Mouse (Mus musculus) kidney, adult 2 months (tissue): ENCODE measurements around the gene Mprip. TPM values are rescaled to one million over a fixed set of nuclear protein-coding genes. Genes with fewer than 3 reads are reported as not detected.

Source experiments
- DNase-seq: peaks from one replicate; pipeline ENCODE4 v3.0.0; 2021
- H3K27ac ChIP-seq: fragments of 200-500 bp; 2 replicates; pipeline ENCODE4 v1.5.1; 2012; ENCODE audit warnings: low read depth, low read length, control low read depth, inconsistent platforms; ENCODE audit not compliant: insufficient read depth
- H3K27me3 ChIP-seq: fragments of 200-500 bp; replicated peaks from 2 replicates; pipeline ENCODE4 v1.6.1; 2012; ENCODE audit warnings: mild to moderate bottlenecking, moderate library complexity, low read length, inconsistent platforms; ENCODE audit not compliant: control insufficient read depth, insufficient read depth
- H3K36me3 ChIP-seq: fragments of 200-500 bp; 2 replicates; pipeline ENCODE4 v1.6.1; 2012; ENCODE audit warnings: mild to moderate bottlenecking, moderate library complexity, low read length, inconsistent platforms; ENCODE audit not compliant: control insufficient read depth, insufficient read depth
- H3K4me1 ChIP-seq: fragments of 200-500 bp; 2 replicates; pipeline ENCODE4 v1.6.1; 2011; ENCODE audit warnings: low read length; ENCODE audit not compliant: control insufficient read depth, insufficient read depth
- H3K4me3 ChIP-seq: fragments of 200-500 bp; 2 replicates; pipeline ENCODE4 v1.5.1; 2011; ENCODE audit warnings: mild to moderate bottlenecking, low read depth, low read length, control low read depth; ENCODE audit not compliant: insufficient read depth
- CTCF ChIP-seq: fragments of 200-500 bp; conservative IDR thresholded peaks from 2 replicates; pipeline ENCODE4 v1.5.1; 2011; ENCODE audit warnings: low read depth, mild to moderate bottlenecking, control low read depth, low read length, moderate library complexity, mixed read lengths; ENCODE audit not compliant: insufficient read depth, insufficient read length
- POLR2A ChIP-seq: fragments of 200-500 bp; IDR thresholded peaks from one replicate; pipeline ENCODE4 v1.6.1; 2011; ENCODE audit warnings: low read depth, low read length, control low read depth
- WGBS: fragments of 180-500 bp; shearing (Covaris S2); methylation state at CpG from one replicate; pipeline ENCODE4 v1.1.7; 2018; 5-methylcytosine and 5-hydroxymethylcytosine counted together
- polyA plus RNA-seq: library from polyadenylated mRNA; depleted of rRNA; stranded (reverse); fragments of >200 nt; gene quantifications from 2 replicates; pipeline ENCODE4 v1.2.3, GENCODE M21; 2012

The Mprip gene
- polyA plus RNA-seq, 1 experiment: 115 TPM

- TF ChIP-seq CTCF: no peak
- no peak for TF ChIP-seq POLR2A
- peak; percentile 81 for DNase-seq
- peak overlapping the region; percentile 100 for H3K27ac ChIP-seq
- peaks cover 9% of the 10 kb centered on the region; the same call in 1 of the 2 replicates for H3K4me1 ChIP-seq
- under 1% methylated on average over 15 of the region's 15 CpGs for WGBS
- H3K36me3 ChIP-seq: no peaks in the 10 kb centered on the region
- no peaks in the 10 kb centered on the region for H3K27me3 ChIP-seq
- peak overlapping the region; percentile 80 for H3K4me3 ChIP-seq
Measured at GRCm38 (mm10) chr11:59809071-59809669, 148.1 kb downstream of the Mprip start.

GRCm38 (mm10) chr11:59809670-59810474, 148.8 kb downstream of the Mprip start, which contains the start of gene Flcn:
TSS of gene Flcn (minus strand) at chr11:59810016.
- peak within 1 kb of the TSS; percentile 80 for H3K4me3 ChIP-seq
- H3K4me1 ChIP-seq: peaks cover 9% of the 10 kb centered on the region; the same call in 1 of the 2 replicates
- no peaks in the 10 kb centered on the region for H3K36me3 ChIP-seq
- H3K27ac ChIP-seq: peak within 1 kb of the TSS; percentile 100
- DNase-seq: peak; percentile 91
- no peaks in the 10 kb centered on the region for H3K27me3 ChIP-seq
- under 1% methylated on average over 52 of the region's 52 CpGs for WGBS
- TF ChIP-seq POLR2A: peak; percentile 96
- TF ChIP-seq CTCF: no peak

DNA sequence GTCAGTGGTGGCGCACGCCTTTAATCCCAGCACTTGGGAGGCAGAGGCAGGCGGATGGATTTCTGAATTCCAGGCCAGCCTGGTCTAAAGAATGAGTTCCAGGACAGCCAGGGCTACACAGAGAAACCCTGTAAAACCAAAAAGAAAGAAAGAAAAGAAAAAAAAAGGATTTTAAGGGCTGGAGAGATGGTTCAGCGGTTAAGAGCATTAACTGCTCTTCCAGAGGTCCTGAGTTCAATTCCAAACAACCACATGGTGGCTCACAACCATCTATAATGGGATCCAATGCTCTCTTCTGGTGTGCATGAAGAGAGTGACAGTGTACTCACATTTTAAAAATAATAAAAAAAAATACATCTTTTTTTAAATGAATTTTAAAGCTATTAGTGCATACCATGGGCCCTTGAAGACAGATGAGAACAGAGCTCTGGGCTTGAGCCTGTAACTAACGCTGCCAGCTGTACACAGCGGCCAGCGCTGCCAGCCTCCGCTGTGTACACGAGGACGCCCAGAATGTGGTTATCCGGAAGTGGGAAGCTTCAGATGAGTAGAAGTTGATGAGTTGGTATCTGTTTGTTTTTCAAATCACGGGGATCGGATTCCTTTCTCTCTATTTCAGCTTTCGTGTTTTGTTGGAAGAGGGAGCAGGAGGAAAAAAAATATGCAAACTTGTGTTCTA, 149.5 kb downstream of the Mprip start:
- Histone ChIP-seq H3K36me3 (no peaks in the 10 kb centered on the region), H3K4me1 (peaks cover 9% of the 10 kb centered on the region; the same call in 1 of the 2 replicates), H3K27me3 (no peaks in the 10 kb centered on the region), H3K4me3 (peak overlapping the region; percentile 80), H3K27ac (peak overlapping the region; percentile 100)
- DNase-seq: no peak
- no peak for TF ChIP-seq POLR2A
- TF ChIP-seq CTCF: no peak
- 49% methylated on average over 14 of the region's 14 CpGs for WGBS

DNA sequence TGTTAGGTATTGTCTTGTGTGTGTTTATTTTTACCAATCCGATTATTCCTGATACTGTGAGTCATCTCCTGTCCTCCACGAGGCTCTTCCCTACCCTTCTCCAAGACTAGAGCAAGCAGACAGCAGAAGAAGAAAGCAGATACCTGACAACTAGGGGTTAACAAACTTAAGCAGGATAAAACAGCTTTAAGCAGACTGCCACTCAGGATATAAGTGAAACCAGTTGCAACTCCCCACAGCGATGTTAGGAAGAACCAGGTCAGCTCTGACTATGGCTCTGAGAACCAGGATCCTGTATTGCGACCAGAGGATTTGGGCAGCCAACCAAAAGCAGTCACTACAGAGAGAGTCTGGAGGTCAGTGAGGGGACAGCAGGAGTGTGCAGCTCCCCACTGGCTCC, 150.1 kb downstream of the Mprip start:
- WGBS: 59% methylated on average over 4 of the region's 4 CpGs
- no peak for TF ChIP-seq CTCF
- TF ChIP-seq POLR2A: no peak
- H3K27ac ChIP-seq: no peak overlapping the region
- H3K36me3 ChIP-seq: no peaks in the 10 kb centered on the region
- H3K27me3 ChIP-seq: no peaks in the 10 kb centered on the region
- DNase-seq: no peak
- H3K4me3 ChIP-seq: no peak overlapping the region
- H3K4me1 ChIP-seq: peaks cover 9% of the 10 kb centered on the region; the same call in 1 of the 2 replicates

GRCm38 (mm10) chr11:59813276-59813675, 152.2 kb downstream of the Mprip start:
- DNase-seq: no peak
- Histone ChIP-seq H3K27ac (no peak overlapping the region), H3K4me1 (peaks cover 6% of the 10 kb centered on the region; the same call in 1 of the 2 replicates), H3K4me3 (no peak overlapping the region), H3K27me3 (no peaks in the 10 kb centered on the region), H3K36me3 (no peaks in the 10 kb centered on the region; the same call in 1 of the 2 replicates)
- TF ChIP-seq POLR2A (no peak), CTCF (no peak)
- WGBS: 73% methylated on average over 3 of the region's 3 CpGs

GRCm38 (mm10) chr11:59814311-59814710, 153.2 kb downstream of the Mprip start:
- WGBS: 92% methylated on average over 1 of the region's 1 CpGs
- Histone ChIP-seq H3K27ac (no peak overlapping the region), H3K4me1 (no peaks in the 10 kb centered on the region; the same call in 1 of the 2 replicates), H3K27me3 (no peaks in the 10 kb centered on the region), H3K36me3 (no peaks in the 10 kb centered on the region; the same call in 1 of the 2 replicates), H3K4me3 (no peak overlapping the region)
- DNase-seq: no peak
- TF ChIP-seq CTCF: no peak
- no peak for TF ChIP-seq POLR2A

GRCm38 (mm10) chr11:59814936-59815335, 153.8 kb downstream of the Mprip start:
- TF ChIP-seq POLR2A (no peak), CTCF (no peak)
- Histone ChIP-seq H3K27me3 (no peaks in the 10 kb centered on the region), H3K27ac (no peak overlapping the region), H3K4me3 (no peak overlapping the region), H3K36me3 (peaks cover 2% of the 10 kb centered on the region), H3K4me1 (no peaks in the 10 kb centered on the region; the same call in 1 of the 2 replicates)
- WGBS: 69% methylated on average over 6 of the region's 6 CpGs
- no peak for DNase-seq
